Mouse (Mus musculus) lung, postnatal 25 days (tissue): Measurements from ENCODE around the gene Ksr1.

Experiments
- DNase-seq: peaks from one replicate; pipeline ENCODE4 v3.0.0; 2022; ENCODE audit warnings: low spot score

The Ksr1 gene

GRCm38 (mm10) chr11:79065463-79066190 is 80.6 kb downstream of the Ksr1 start:
- DNase-seq: peak; percentile 54

GRCm38 (mm10) chr11:79064311-79064710 is 81.9 kb downstream of the Ksr1 start:
- DNase-seq: no peak

GRCm38 (mm10) chr11:79063616-79064015 is 82.6 kb downstream of the Ksr1 start:
- no peak for DNase-seq

- no peak for DNase-seq
Observed at GRCm38 (mm10) chr11:79062897-79063296, 83.3 kb downstream of the Ksr1 start.

GRCm38 (mm10) chr11:79061839-79062238 is 84.4 kb downstream of the Ksr1 start:
- DNase-seq: no peak

- DNase-seq: no peak
Observed at GRCm38 (mm10) chr11:79059850-79060249, 86.4 kb downstream of the Ksr1 start.

- DNase-seq: no peak
Observed at GRCm38 (mm10) chr11:79059062-79059461, 87.1 kb downstream of the Ksr1 start.

GRCm38 (mm10) chr11:79058610-79059009 is 87.6 kb downstream of the Ksr1 start:
- no peak for DNase-seq

GRCm38 (mm10) chr11:79057809-79058208 is 88.4 kb downstream of the Ksr1 start:
- no peak for DNase-seq

- no peak for DNase-seq
Observed at GRCm38 (mm10) chr11:79056891-79057290, 89.3 kb downstream of the Ksr1 start.

- DNase-seq: no peak
Observed at GRCm38 (mm10) chr11:79056027-79056426, 90.2 kb downstream of the Ksr1 start.

GRCm38 (mm10) chr11:79055161-79055560 is 91.0 kb downstream of the Ksr1 start:
- no peak for DNase-seq

GRCm38 (mm10) chr11:79054161-79055152 is 91.8 kb downstream of the Ksr1 start:
- DNase-seq: no peak

GRCm38 (mm10) chr11:79053437-79053836 is 92.8 kb downstream of the Ksr1 start:
- no peak for DNase-seq

- DNase-seq: no peak
Observed at GRCm38 (mm10) chr11:79052769-79053168, 93.4 kb downstream of the Ksr1 start.

GRCm38 (mm10) chr11:79051522-79051921 is 94.7 kb downstream of the Ksr1 start:
- DNase-seq: no peak

- no peak for DNase-seq
Observed at GRCm38 (mm10) chr11:79050781-79051507, 95.3 kb downstream of the Ksr1 start.

- DNase-seq: no peak
Observed at GRCm38 (mm10) chr11:79048906-79049305, 97.3 kb downstream of the Ksr1 start.

GRCm38 (mm10) chr11:79047180-79047727 is 99.0 kb downstream of the Ksr1 start:
- DNase-seq: no peak

- DNase-seq: no peak
Observed at GRCm38 (mm10) chr11:79046561-79047155, 99.5 kb downstream of the Ksr1 start.

- no peak for DNase-seq
Observed at GRCm38 (mm10) chr11:79045231-79045630, 101.0 kb downstream of the Ksr1 start.

GRCm38 (mm10) chr11:79044798-79045197 is 101.4 kb downstream of the Ksr1 start:
- no peak for DNase-seq
